Mouse (Mus musculus): ENCODE measurements around the gene Kmt2e.

DNA sequence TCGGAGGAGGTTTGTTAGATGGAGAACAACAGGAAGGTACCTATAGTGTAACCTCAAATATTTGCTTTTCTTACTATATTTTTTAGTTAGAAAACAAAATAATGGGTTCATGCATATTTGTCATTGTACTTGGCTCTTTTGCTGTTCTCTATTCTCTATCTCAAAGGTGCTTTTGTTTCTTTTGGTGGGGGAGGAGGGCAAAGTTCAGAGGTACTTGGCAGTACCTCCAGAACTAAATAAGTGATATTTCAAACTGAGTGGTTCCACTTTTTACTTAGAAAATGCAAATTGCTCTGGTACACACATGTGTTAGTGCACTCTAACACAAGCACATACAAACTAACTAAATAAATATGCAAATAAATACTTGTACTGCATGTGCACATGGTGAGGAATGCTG, 7.7 kb downstream of the Kmt2e start:
- no peak for TF ChIP-seq POLR2A (IDR thresholded peaks at IDR 0.05; ENCODE audit: insufficient read depth, low read length)
- TF ChIP-seq CTCF (IDR thresholded peaks at IDR 0.05; ENCODE audit: low read depth, low read length) = no peak
